Mouse (Mus musculus) liver, embryonic 15.5 days (tissue): Measurements from ENCODE around the gene Tubg2. TPM values are rescaled to one million over a fixed set of nuclear protein-coding genes. Genes with fewer than 3 reads are reported as not detected.

ENCODE experiments used
- ATAC-seq: fragments of 200-750 bp; cut with Nextera tagmentation; 2 replicates; pipeline ENCODE4 v1.8.0; 2017; ENCODE audit warnings: moderate number of reproducible peaks, mild to moderate bottlenecking, moderate library complexity; ENCODE audit not compliant: insufficient read depth
- H3K27ac ChIP-seq: fragments of 300-500 bp; sonication (generic); replicated peaks from 2 replicates; pipeline ENCODE4 v1.5.1; 2015; ENCODE audit warnings: mild to moderate bottlenecking, inconsistent platforms
- H3K27me3 ChIP-seq: fragments of 300-500 bp; sonication (generic); 2 replicates; pipeline ENCODE4 v1.6.1; 2015; ENCODE audit warnings: mild to moderate bottlenecking, inconsistent platforms
- H3K36me3 ChIP-seq: fragments of 300-500 bp; sonication (generic); replicated peaks from 2 replicates; pipeline ENCODE4 v1.6.1; 2015; ENCODE audit warnings: moderate library complexity, mild to moderate bottlenecking, inconsistent platforms
- H3K4me1 ChIP-seq: fragments of 300-500 bp; sonication (generic); replicated peaks from 2 replicates; pipeline ENCODE4 v1.6.1; 2015; ENCODE audit warnings: inconsistent platforms
- H3K4me2 ChIP-seq: fragments of 300-500 bp; sonication (generic); 2 replicates; pipeline ENCODE4 v1.6.1; 2015; ENCODE audit warnings: moderate library complexity, mild to moderate bottlenecking, inconsistent platforms
- H3K4me3 ChIP-seq: fragments of 300-500 bp; sonication (generic); replicated peaks from 2 replicates; pipeline ENCODE4 v1.5.1; 2015; ENCODE audit warnings: mild to moderate bottlenecking, inconsistent platforms
- H3K9ac ChIP-seq: fragments of 300-500 bp; sonication (generic); 2 replicates; pipeline ENCODE4 v1.6.1; 2015; ENCODE audit warnings: moderate library complexity, mild to moderate bottlenecking, inconsistent platforms
- H3K9me3 ChIP-seq: fragments of 300-500 bp; sonication (generic); replicated peaks from 2 replicates; pipeline ENCODE4 v1.6.1; 2016; ENCODE audit warnings: inconsistent platforms
- WGBS: fragments of 180-500 bp; shearing (Covaris S2); methylation state at CpG from one replicate; pipeline ENCODE4 v1.1.7; 2015; ENCODE audit warnings: mixed read lengths; ENCODE audit not compliant: insufficient replicate concordance; 5-methylcytosine and 5-hydroxymethylcytosine counted together
- polyA plus RNA-seq: library from polyadenylated mRNA; unstranded; fragments of >200 nt; fragmentation: Nextera tagmentation; extraction: Ambion mirVana; gene quantifications from 2 replicates; pipeline ENCODE4 v1.2.1, GENCODE M21; 2015

Tubg2 gene
- polyA plus RNA-seq: 0.05 and 0.24 TPM in 2 replicates

DNA sequence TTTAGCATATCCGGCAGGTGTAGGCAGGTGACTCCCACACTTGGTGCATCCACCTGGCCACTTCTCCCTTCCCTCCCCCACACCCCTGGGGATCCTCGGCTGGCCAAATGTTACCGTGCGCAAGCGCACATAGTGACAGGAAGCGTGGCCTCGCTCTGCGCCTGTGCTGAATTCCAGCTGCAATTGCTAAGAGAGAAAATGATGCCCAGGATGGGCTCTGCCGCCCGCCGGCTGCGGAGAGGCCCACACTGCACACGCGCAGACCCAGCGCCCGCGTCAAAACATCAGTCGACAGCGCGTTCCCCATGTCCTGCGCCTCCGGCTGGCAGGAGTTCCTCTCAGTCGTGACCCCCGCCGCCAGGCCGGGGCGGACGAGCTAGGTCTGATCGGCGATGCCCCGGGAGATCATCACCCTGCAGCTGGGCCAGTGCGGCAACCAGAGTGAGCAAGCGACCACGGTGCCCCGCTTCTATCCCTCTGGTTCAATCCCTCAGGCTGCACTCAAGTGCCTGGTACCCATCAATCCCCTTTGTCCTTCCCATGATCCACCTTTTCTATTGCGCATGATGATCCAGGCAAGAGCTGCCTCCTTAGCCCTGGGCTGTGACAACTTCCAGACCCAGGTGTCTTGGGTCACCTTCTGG, at the start of gene Tubg2:
TSS of gene Tubg2 (plus strand) at position 180 of the 644 bp plus-strand sequence.
- WGBS: 3% methylated on average over 36 of the region's 36 CpGs
- ATAC-seq: no peak

DNA sequence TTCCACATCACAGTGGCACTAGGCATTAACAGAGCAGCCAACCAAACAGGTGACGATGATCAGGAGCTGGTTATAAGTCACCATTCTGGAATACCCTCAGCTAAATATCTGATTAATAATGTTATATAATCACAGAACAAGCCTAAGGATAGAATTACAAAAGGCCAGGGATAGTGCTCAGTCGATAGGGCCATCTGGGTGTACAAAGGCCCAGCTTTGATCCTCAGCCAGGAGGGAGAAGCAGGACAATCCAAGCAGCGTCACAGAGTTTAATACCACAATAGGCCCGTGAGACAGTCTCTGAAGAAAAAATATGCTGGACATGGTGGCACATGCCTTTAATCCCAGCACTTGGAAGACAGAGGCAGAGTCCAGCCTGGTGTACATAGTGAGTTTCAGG, 46.4 kb upstream of the Tubg2 start:
- Histone ChIP-seq H3K9ac (no peak overlapping the region), H3K4me1 (peaks cover 13% of the 10 kb centered on the region; the same call in 1 of the 2 replicates), H3K36me3 (peaks cover 42% of the 10 kb centered on the region), H3K27me3 (no peaks in the 10 kb centered on the region), H3K4me3 (no peak overlapping the region), H3K27ac (no peak overlapping the region), H3K9me3 (no peaks in the 10 kb centered on the region), H3K4me2 (no peak overlapping the region)
- ATAC-seq: no peak
- 88% methylated on average over 4 of the region's 4 CpGs for WGBS

More for the DNA sequence above, at the start of gene Tubg2:
- Histone ChIP-seq H3K9ac (no peak within 1 kb of the TSS), H3K27ac (no peak within 1 kb of the TSS), H3K9me3 (no peaks in the 10 kb centered on the region), H3K4me3 (peak within 1 kb of the TSS; percentile 28), H3K27me3 (peaks cover 60% of the 10 kb centered on the region), H3K36me3 (no peaks in the 10 kb centered on the region), H3K4me2 (peak within 1 kb of the TSS; percentile 61), H3K4me1 (peaks cover 6% of the 10 kb centered on the region; the same call in 1 of the 2 replicates)

DNA sequence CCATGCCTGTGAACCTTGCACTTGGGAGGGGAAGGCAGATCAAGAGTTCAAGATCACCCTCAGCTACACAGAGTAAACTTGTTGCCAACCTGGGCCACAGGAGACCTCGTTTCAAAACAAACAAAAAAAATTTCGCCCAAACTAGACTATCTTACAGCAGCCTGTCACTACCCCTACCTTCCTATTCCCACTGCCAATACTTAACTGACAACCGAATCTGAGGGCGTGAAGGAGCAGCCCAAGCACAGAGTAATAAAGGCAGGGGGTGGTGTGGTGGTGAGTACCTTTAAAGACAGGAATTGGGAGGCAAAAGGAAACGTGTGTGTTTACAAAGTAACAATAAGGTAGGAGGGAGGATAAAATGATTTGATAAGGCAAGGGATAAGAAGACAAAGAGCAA, 45.0 kb upstream of the Tubg2 start:
- Histone ChIP-seq H3K4me1 (peaks cover 21% of the 10 kb centered on the region), H3K27me3 (no peaks in the 10 kb centered on the region), H3K36me3 (peaks cover 32% of the 10 kb centered on the region), H3K4me2 (no peak overlapping the region), H3K9ac (no peak overlapping the region), H3K27ac (no peak overlapping the region), H3K9me3 (no peaks in the 10 kb centered on the region), H3K4me3 (no peak overlapping the region)
- no peak for ATAC-seq
- 53% methylated on average over 5 of the region's 5 CpGs for WGBS

DNA sequence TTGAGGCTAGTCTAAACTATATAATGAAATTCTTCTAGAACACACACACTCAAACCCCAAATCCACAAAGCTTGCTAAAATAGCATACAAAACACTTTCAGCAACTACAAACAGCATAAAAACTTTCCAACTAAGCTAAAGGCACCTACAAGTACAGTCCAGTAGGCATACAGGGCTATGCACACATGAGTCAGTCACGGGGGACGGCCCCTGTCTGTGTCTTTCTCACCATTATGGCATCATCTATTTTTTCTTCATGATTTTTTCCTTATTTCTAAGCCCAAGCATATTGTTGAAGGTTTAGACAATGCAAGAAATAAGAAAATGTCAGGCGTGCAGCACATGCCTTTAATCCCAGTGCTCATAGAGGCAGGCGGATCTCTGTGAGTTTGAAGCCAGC, 44.5 kb upstream of the Tubg2 start:
- Histone ChIP-seq H3K4me2 (no peak overlapping the region), H3K4me3 (no peak overlapping the region), H3K4me1 (peaks cover 26% of the 10 kb centered on the region), H3K27ac (no peak overlapping the region), H3K9me3 (no peaks in the 10 kb centered on the region), H3K36me3 (peaks cover 32% of the 10 kb centered on the region), H3K9ac (no peak overlapping the region), H3K27me3 (no peaks in the 10 kb centered on the region)
- 83% methylated on average over 4 of the region's 4 CpGs for WGBS
- no peak for ATAC-seq

DNA sequence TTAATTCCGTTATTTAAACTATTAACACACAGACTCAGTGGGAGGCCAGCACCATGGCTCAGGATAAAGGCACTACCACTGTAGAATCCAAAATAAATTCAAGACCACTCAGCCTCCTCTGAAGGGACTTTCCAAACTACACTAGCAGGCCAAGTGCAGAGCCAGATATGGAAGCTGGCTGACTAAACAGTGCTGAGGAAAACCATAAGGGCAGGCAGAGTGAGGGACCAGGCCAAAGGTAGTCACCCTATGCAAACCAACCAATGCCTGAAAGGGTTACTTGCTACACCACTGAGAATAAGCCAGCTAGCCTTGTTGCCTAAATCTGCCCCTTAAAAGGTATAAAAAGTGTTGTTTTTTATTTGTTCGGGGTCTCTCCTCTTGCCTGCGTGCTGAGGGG, 43.5 kb upstream of the Tubg2 start:
- no peak overlapping the region for H3K27ac ChIP-seq
- H3K27me3 ChIP-seq: no peaks in the 10 kb centered on the region
- no peak for ATAC-seq
- no peaks in the 10 kb centered on the region for H3K9me3 ChIP-seq
- peaks cover 39% of the 10 kb centered on the region for H3K36me3 ChIP-seq
- no peak overlapping the region for H3K4me2 ChIP-seq
- H3K9ac ChIP-seq: no peak overlapping the region
- H3K4me1 ChIP-seq: peaks cover 32% of the 10 kb centered on the region
- WGBS: 83% methylated on average over 3 of the region's 3 CpGs
- H3K4me3 ChIP-seq: no peak overlapping the region

DNA sequence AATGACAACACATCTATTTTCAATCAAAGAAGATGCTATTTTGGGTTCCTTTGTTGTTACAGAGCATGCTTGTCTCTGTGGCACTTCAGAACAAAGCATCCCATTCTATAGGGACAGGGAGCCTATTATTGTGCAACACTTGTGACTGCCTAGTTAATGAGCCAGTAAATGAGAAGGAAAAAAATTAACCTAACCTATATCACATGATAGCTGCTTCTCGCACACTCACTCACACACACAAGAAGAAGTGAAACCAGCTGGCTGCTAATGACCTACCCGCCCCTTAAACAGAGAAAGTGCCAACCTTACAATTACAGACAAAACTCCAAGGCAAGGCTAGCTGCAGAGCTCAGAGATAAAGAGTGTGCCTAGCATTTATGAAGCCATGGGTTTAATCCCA, 40.1 kb upstream of the Tubg2 start:
- 73% methylated on average over 2 of the region's 2 CpGs for WGBS
- peaks cover 32% of the 10 kb centered on the region for H3K36me3 ChIP-seq
- H3K4me3 ChIP-seq: no peak overlapping the region
- H3K4me1 ChIP-seq: peaks cover 49% of the 10 kb centered on the region
- H3K27ac ChIP-seq: 0 out of 2 replicates have a peak overlapping the region, but pooled peaks have one; percentile 1
- no peaks in the 10 kb centered on the region for H3K9me3 ChIP-seq
- H3K4me2 ChIP-seq: no peak overlapping the region
- H3K9ac ChIP-seq: no peak overlapping the region
- H3K27me3 ChIP-seq: no peaks in the 10 kb centered on the region
- no peak for ATAC-seq

DNA sequence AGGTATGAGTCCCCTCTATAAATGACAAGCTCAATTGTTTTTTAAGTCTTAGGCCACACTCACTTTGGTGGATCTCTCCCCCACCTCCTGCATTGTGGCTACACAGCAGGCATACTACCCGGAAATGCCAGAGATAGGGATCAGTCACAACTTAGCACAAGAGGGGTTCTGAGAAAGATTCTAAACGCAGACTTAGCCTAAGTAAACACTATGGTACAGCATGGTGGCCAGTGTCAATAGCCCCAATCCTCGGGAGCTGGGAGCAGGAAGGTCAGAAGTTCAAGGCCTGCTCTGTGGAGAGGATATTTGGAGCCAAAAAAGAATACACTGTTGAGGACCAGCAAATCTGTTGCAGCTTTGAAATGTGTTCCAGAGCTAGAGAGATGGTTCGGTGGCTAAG, 37.6 kb upstream of the Tubg2 start:
- ATAC-seq: no peak
- Histone ChIP-seq H3K36me3 (peaks cover 33% of the 10 kb centered on the region), H3K9ac (peak overlapping the region; percentile 96), H3K4me2 (peak overlapping the region; percentile 80), H3K9me3 (no peaks in the 10 kb centered on the region), H3K4me3 (peak overlapping the region; percentile 93), H3K27ac (peak overlapping the region; percentile 97), H3K27me3 (no peaks in the 10 kb centered on the region), H3K4me1 (peaks cover 49% of the 10 kb centered on the region)
- WGBS: 15% methylated on average over 4 of the region's 4 CpGs

DNA sequence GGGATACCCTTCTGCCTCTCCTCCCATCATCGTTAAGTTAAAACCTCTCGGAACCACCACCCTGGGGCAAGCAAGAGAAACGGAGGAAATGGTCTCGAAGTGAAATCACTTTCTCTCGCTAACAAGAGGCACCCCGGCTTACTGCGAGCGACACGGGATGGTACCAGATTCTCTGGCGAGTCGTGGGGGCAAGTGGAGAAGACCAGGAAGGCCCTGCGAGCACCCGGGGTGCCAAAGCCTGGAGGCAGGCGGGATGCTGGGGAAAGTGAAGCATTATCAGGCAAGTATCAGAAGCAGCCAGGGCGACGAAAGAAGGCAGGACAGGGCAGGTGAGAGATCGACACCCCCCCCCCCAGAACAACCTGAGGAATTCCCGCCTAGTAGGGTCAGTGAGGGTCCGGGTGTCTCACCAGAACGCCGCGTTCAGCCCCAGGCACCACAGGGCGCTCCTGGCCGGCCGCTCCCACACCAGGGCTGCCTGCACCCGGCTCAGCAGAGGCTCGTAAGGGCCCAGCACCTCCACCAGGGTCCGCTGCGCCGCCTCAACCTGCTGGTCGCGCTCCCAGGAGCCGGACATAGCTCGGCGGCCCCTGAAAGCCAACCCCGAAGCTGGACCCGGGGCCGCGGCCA, 36.5 kb upstream of the Tubg2 start:
- H3K4me3 ChIP-seq: peak overlapping the region; percentile 93
- peaks cover 49% of the 10 kb centered on the region for H3K4me1 ChIP-seq
- peak overlapping the region; percentile 80 for H3K4me2 ChIP-seq
- H3K27ac ChIP-seq: peak overlapping the region; percentile 97
- H3K36me3 ChIP-seq: peaks cover 39% of the 10 kb centered on the region
- ATAC-seq: peak; percentile 77
- WGBS: under 1% methylated on average over 39 of the region's 39 CpGs
- no peaks in the 10 kb centered on the region for H3K9me3 ChIP-seq
- peak overlapping the region; percentile 96 for H3K9ac ChIP-seq
- no peaks in the 10 kb centered on the region for H3K27me3 ChIP-seq

DNA sequence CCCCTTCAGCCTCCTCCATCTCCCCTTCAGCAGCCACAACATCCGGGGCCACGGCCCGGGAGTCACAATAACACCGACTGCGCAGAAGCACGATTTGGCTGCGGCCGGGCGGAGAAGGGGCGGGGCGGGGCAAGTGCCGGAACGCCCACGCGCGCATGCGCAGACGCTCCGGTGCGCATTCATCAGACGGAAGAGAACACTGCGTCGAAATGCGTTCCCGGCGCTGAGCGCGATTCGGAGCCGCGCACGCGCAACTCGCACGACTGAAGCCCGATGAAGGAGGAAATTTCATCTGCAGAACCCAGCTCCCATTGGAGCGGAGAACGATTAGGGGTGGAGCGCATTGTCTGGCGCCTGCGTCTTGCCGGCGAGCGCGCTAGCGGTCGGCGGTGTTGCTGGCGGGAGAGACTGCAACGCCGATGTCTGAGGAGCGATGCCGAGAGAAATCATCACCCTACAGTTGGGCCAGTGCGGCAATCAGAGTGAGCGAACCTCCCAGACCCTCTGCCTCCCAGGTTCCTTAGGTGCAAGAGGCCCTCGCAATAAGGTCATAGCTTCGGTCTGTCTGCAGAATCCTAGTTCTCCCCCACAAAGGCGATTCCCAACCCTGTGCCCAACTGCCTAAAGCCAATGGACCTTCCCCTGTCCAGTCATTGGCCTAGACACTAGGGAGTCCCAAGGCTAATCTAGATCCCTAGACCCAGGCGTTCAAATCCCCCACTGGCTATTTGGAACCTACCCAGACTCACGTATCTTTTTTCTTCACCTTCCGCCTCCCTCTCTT, 35.8 kb upstream of the Tubg2 start, which contains the start of the genes Retreg3 and Tubg1:
TSS of gene Retreg3 (minus strand) at position 133 of the 784 bp plus-strand sequence.
TSS of gene Tubg1 (plus strand) at position 178 of the 784 bp plus-strand sequence.
- Histone ChIP-seq H3K27me3 (no peaks in the 10 kb centered on the region), H3K9me3 (no peaks in the 10 kb centered on the region), H3K4me3 (peak within 1 kb of the TSS; percentile 93), H3K36me3 (peaks cover 45% of the 10 kb centered on the region), H3K4me1 (peaks cover 49% of the 10 kb centered on the region), H3K27ac (peak within 1 kb of the TSS; percentile 97), H3K9ac (peak within 1 kb of the TSS; percentile 96), H3K4me2 (peak within 1 kb of the TSS; percentile 99)
- peak; percentile 93 for ATAC-seq
- WGBS: under 1% methylated on average over 61 of the region's 61 CpGs

DNA sequence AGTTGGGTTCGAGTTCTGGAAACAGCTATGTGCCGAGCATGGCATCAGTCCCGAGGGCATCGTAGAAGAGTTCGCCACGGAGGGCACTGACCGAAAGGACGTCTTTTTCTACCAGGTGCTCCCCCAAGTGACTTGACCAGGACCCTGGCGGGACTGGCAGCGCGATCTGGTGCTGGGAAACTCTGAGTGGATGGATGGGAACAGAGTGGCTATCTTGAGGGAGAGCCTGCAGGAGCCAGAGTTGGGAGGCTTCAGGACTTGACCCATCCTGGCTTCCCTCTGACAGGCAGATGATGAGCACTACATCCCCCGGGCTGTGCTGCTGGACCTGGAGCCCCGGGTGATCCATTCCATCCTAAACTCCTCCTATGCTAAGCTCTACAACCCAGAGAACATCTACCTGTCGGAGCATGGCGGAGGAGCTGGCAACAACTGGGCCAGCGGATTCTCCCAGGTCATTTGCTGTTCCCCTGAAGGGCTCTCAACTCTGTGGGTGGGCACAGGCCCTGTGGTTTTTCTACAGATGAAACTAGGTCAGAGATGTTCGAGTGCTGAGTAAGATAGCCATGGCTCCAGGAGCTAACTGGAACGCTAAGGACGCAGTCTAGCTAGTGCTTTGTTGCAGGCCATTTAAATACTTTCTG, 35.0 kb upstream of the Tubg2 start:
- Histone ChIP-seq H3K9ac (peak overlapping the region; percentile 85), H3K27me3 (no peaks in the 10 kb centered on the region), H3K4me2 (peak overlapping the region; percentile 99), H3K4me3 (peak overlapping the region; percentile 93), H3K36me3 (peaks cover 49% of the 10 kb centered on the region), H3K4me1 (peaks cover 42% of the 10 kb centered on the region), H3K9me3 (no peaks in the 10 kb centered on the region), H3K27ac (peak overlapping the region; percentile 97)
- ATAC-seq: no peak
- WGBS: 21% methylated on average over 19 of the region's 19 CpGs
